Mouse (Mus musculus) liver, adult 2 months (tissue): ENCODE measurements around the gene Dennd4a.

Experiments
- CTCF ChIP-seq: fragments of 200-500 bp; IDR thresholded peaks from 2 replicates; pipeline ENCODE4 v1.5.1; 2011; ENCODE audit warnings: low read depth, low read length, control low read depth
- POLR2A ChIP-seq: fragments of 200-500 bp; IDR thresholded peaks from 2 replicates; pipeline ENCODE4 v1.6.1; 2011; ENCODE audit warnings: low read length, control low read depth; ENCODE audit not compliant: insufficient read depth; ENCODE audit errors: extremely low read depth

- TF ChIP-seq CTCF, result no peak
- TF ChIP-seq POLR2A, result peak; percentile 64; the same call in 1 of the 2 replicates
These were observed at the start of gene Dennd4a for GRCm38 (mm10) chr9:64810822-64811537.
